Mouse (Mus musculus): ENCODE measurements around the gene Gabbr2. TPM values are rescaled to one million over a fixed set of nuclear protein-coding genes. Genes with fewer than 3 reads are reported as not detected.

The Gabbr2 gene
- polyA plus RNA-seq, 1 experiment from 2014 or later = 0.04 TPM

DNA sequence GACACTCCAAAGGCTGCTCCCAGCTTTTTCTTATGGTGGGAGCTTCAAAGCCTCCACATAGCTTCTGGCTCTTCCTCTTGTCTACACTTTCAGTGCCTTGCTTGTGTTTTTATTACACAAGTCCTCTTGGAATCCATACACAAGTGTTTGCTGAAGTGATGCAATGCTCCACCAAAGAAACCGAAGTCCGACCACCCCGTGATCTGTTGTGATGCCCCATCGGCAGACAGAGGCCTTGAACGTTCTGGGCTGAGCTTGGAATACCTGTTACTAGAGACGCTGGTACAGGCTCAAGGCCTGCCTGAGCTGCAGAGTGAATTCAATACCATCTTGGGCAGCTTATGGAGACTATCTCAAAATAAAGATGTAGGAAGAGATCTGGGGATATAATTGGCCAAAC is 3.9 kb downstream of the Gabbr2 start:
- H3K9ac ChIP-seq = no peak overlapping the region
- no peak overlapping the region for H3K4me2 ChIP-seq
- H3K27ac ChIP-seq = no peak overlapping the region
- H3K4me3 ChIP-seq = no peak overlapping the region
- 84% methylated on average over 6 of the region's 6 CpGs for WGBS
- peaks cover 23% of the 10 kb centered on the region for H3K4me1 ChIP-seq (replicated peaks)
- ATAC-seq (replicated peaks; ENCODE audit: insufficient number of reproducible peaks, insufficient read depth, low FRiP score, low read depth) = no peak
- H3K36me3 ChIP-seq = no peaks in the 10 kb centered on the region
- no peaks in the 10 kb centered on the region for H3K9me3 ChIP-seq (replicated peaks)
- peaks cover 70% of the 10 kb centered on the region for H3K27me3 ChIP-seq

GRCm38 (mm10) chr4:46986054-46986453 is 5.6 kb downstream of the Gabbr2 start:
- no peak for ATAC-seq (replicated peaks; ENCODE audit: insufficient number of reproducible peaks, insufficient read depth, low FRiP score, low read depth)
- no peak overlapping the region for H3K9ac ChIP-seq
- H3K4me2 ChIP-seq = no peak overlapping the region
- H3K9me3 ChIP-seq (replicated peaks) = no peaks in the 10 kb centered on the region
- H3K27ac ChIP-seq = no peak overlapping the region
- peaks cover 57% of the 10 kb centered on the region for H3K27me3 ChIP-seq
- H3K36me3 ChIP-seq = no peaks in the 10 kb centered on the region
- peaks cover 12% of the 10 kb centered on the region for H3K4me1 ChIP-seq (replicated peaks)
- no peak overlapping the region for H3K4me3 ChIP-seq

DNA sequence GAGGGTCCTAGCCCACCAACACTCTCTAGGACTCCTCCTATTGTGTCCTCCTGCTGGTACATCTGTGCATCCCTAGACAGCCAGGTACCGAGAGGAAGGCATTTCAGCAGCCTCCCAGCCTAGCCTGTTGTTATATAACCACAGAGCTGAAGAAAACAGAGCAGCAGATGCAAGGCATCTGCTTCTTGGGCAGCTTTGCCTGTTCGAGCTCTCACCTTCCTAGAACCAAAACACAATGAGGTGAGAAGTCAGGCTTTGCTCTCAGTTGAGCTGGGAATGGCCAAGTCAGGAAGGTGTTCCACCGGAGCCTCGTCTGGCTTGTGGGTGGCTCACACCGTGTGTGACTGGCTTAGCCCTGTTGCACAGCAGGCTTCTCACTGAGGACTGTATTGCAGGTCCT is 8.8 kb downstream of the Gabbr2 start:
- H3K9me3 ChIP-seq (replicated peaks) = no peaks in the 10 kb centered on the region
- no peak overlapping the region for H3K27ac ChIP-seq
- H3K9ac ChIP-seq = no peak overlapping the region
- ATAC-seq (replicated peaks; ENCODE audit: insufficient number of reproducible peaks, insufficient read depth, low FRiP score, low read depth) = no peak
- no peaks in the 10 kb centered on the region for H3K36me3 ChIP-seq
- no peaks in the 10 kb centered on the region for H3K4me1 ChIP-seq (replicated peaks)
- WGBS = 60% methylated on average over 5 of the region's 5 CpGs
- H3K4me2 ChIP-seq = no peak overlapping the region
- H3K4me3 ChIP-seq = no peak overlapping the region
- H3K27me3 ChIP-seq = peaks cover 26% of the 10 kb centered on the region

- H3K9ac ChIP-seq = no peak overlapping the region
- no peak overlapping the region for H3K4me2 ChIP-seq
- H3K27me3 ChIP-seq = peaks cover 22% of the 10 kb centered on the region
- H3K9me3 ChIP-seq (replicated peaks) = no peaks in the 10 kb centered on the region
- no peaks in the 10 kb centered on the region for H3K4me1 ChIP-seq (replicated peaks)
- no peak for ATAC-seq (replicated peaks; ENCODE audit: insufficient number of reproducible peaks, insufficient read depth, low FRiP score, low read depth)
- 76% methylated on average over 4 of the region's 4 CpGs for WGBS
- H3K4me3 ChIP-seq = no peak overlapping the region
- no peaks in the 10 kb centered on the region for H3K36me3 ChIP-seq
- H3K27ac ChIP-seq = no peak overlapping the region
Observed at GRCm38 (mm10) chr4:46982094-46982493, 9.6 kb downstream of the Gabbr2 start.

GRCm38 (mm10) chr4:46978371-46978770 is 13.3 kb downstream of the Gabbr2 start:
- Histone ChIP-seq H3K27ac (no peak overlapping the region), H3K4me3 (no peak overlapping the region), H3K27me3 (peaks cover 4% of the 10 kb centered on the region), H3K9me3 (replicated peaks) (no peaks in the 10 kb centered on the region), H3K36me3 (no peaks in the 10 kb centered on the region), H3K4me1 (replicated peaks) (no peaks in the 10 kb centered on the region), H3K9ac (no peak overlapping the region), H3K4me2 (no peak overlapping the region)
- no peak for ATAC-seq (replicated peaks; ENCODE audit: insufficient number of reproducible peaks, insufficient read depth, low FRiP score, low read depth)
- 70% methylated on average over 6 of the region's 6 CpGs for WGBS

- H3K27me3 ChIP-seq = no peaks in the 10 kb centered on the region; the same call in 1 of the 2 replicates
- H3K4me2 ChIP-seq = no peak overlapping the region
- no peak overlapping the region for H3K27ac ChIP-seq
- no peak overlapping the region for H3K9ac ChIP-seq
- no peaks in the 10 kb centered on the region for H3K36me3 ChIP-seq
- H3K4me1 ChIP-seq (replicated peaks) = no peaks in the 10 kb centered on the region
- WGBS = 85% methylated on average over 7 of the region's 7 CpGs
- H3K4me3 ChIP-seq = no peak overlapping the region
- no peaks in the 10 kb centered on the region for H3K9me3 ChIP-seq (replicated peaks)
- ATAC-seq (replicated peaks; ENCODE audit: insufficient number of reproducible peaks, insufficient read depth, low FRiP score, low read depth) = no peak
Observed at GRCm38 (mm10) chr4:46977161-46977560, 14.5 kb downstream of the Gabbr2 start.

- Histone ChIP-seq H3K9ac (no peak overlapping the region), H3K36me3 (no peaks in the 10 kb centered on the region), H3K9me3 (replicated peaks) (no peaks in the 10 kb centered on the region), H3K4me3 (no peak overlapping the region), H3K4me1 (replicated peaks) (no peaks in the 10 kb centered on the region), H3K27ac (no peak overlapping the region), H3K4me2 (no peak overlapping the region), H3K27me3 (no peaks in the 10 kb centered on the region; the same call in 1 of the 2 replicates)
- ATAC-seq (replicated peaks; ENCODE audit: insufficient number of reproducible peaks, insufficient read depth, low FRiP score, low read depth) = no peak
- 53% methylated on average over 11 of the region's 11 CpGs for WGBS
Observed at GRCm38 (mm10) chr4:46976671-46977071, 15.0 kb downstream of the Gabbr2 start.

GRCm38 (mm10) chr4:46973322-46973721 is 18.4 kb downstream of the Gabbr2 start:
- Histone ChIP-seq H3K27me3 (no peaks in the 10 kb centered on the region), H3K4me3 (no peak overlapping the region), H3K9ac (no peak overlapping the region), H3K36me3 (no peaks in the 10 kb centered on the region), H3K9me3 (replicated peaks) (no peaks in the 10 kb centered on the region), H3K27ac (no peak overlapping the region), H3K4me2 (no peak overlapping the region), H3K4me1 (replicated peaks) (no peaks in the 10 kb centered on the region)
- WGBS = 69% methylated on average over 10 of the region's 10 CpGs
- ATAC-seq (replicated peaks; ENCODE audit: insufficient number of reproducible peaks, insufficient read depth, low FRiP score, low read depth) = no peak

GRCm38 (mm10) chr4:46967981-46968380 is 23.7 kb downstream of the Gabbr2 start:
- Histone ChIP-seq H3K27me3 (no peaks in the 10 kb centered on the region), H3K9me3 (replicated peaks) (no peaks in the 10 kb centered on the region), H3K27ac (no peak overlapping the region), H3K4me2 (no peak overlapping the region), H3K9ac (no peak overlapping the region), H3K4me3 (no peak overlapping the region), H3K36me3 (no peaks in the 10 kb centered on the region), H3K4me1 (replicated peaks) (no peaks in the 10 kb centered on the region)
- 74% methylated on average over 10 of the region's 10 CpGs for WGBS
- ATAC-seq (replicated peaks; ENCODE audit: insufficient number of reproducible peaks, insufficient read depth, low FRiP score, low read depth) = no peak

DNA sequence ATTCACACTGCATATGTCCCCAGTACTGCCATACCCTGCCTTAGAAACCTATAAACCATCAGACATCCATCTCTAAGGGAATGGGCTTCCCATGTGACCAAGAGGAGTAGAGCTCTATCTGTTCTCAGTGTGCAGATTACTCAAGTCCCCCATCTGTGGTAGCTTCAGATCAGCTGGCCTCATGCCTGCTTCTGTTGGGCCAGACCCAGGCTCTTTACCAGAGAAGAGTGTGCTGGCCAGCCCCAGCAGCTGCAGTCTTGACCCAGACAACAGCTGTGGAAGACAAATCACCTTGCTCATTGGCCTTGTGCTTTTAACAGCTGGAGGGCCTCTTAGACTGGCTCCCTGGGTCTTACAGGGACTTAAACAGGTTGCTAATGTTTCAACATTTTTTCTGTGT is 25.1 kb downstream of the Gabbr2 start:
- Histone ChIP-seq H3K27ac (no peak overlapping the region), H3K4me2 (no peak overlapping the region), H3K9ac (no peak overlapping the region), H3K36me3 (no peaks in the 10 kb centered on the region), H3K9me3 (replicated peaks) (no peaks in the 10 kb centered on the region), H3K27me3 (no peaks in the 10 kb centered on the region), H3K4me3 (no peak overlapping the region), H3K4me1 (replicated peaks) (no peaks in the 10 kb centered on the region)
- ATAC-seq (replicated peaks; ENCODE audit: insufficient number of reproducible peaks, insufficient read depth, low FRiP score, low read depth) = no peak

- Histone ChIP-seq H3K27me3 (0 out of 2 replicates have a peak, but pooled peaks cover 3% of the 10 kb centered on the region), H3K4me1 (replicated peaks) (no peaks in the 10 kb centered on the region), H3K9ac (no peak overlapping the region), H3K4me2 (no peak overlapping the region), H3K9me3 (replicated peaks) (no peaks in the 10 kb centered on the region), H3K27ac (no peak overlapping the region), H3K36me3 (no peaks in the 10 kb centered on the region), H3K4me3 (no peak overlapping the region)
- WGBS = 83% methylated on average over 2 of the region's 2 CpGs
- ATAC-seq (replicated peaks; ENCODE audit: insufficient number of reproducible peaks, insufficient read depth, low FRiP score, low read depth) = no peak
Observed at GRCm38 (mm10) chr4:46961403-46961802, 30.3 kb downstream of the Gabbr2 start.

DNA sequence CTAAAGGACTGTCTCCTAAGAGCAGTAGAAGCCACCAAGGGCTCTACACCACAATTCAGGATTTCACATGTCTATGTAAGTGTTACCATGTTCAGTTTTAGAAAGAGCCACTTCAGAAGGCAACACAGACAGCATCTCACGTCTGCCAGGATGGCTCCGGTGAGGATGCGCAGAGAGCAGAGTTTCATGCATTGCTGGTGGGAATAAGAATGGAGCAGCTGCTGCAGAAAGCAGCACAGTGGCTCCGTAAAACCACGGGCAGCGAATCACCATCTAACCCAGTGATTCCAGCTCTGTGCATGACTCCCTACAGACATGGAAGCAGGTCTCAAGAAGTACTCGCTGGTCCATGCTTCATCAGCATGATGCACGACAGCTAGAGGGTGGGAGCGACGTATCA is 31.5 kb downstream of the Gabbr2 start:
- Histone ChIP-seq H3K4me1 (replicated peaks) (no peaks in the 10 kb centered on the region), H3K9ac (no peak overlapping the region), H3K27me3 (0 out of 2 replicates have a peak, but pooled peaks cover 3% of the 10 kb centered on the region), H3K4me3 (no peak overlapping the region), H3K4me2 (no peak overlapping the region), H3K27ac (no peak overlapping the region), H3K36me3 (no peaks in the 10 kb centered on the region), H3K9me3 (replicated peaks) (no peaks in the 10 kb centered on the region)
- ATAC-seq (replicated peaks; ENCODE audit: insufficient number of reproducible peaks, insufficient read depth, low FRiP score, low read depth) = no peak
- WGBS = 86% methylated on average over 10 of the region's 10 CpGs

All from heart, embryonic 15.5 days (tissue).